Mouse (Mus musculus): ENCODE results near the gene Phpt1.

- TF ChIP-seq CTCF (IDR thresholded peaks at IDR 0.05; ENCODE audit: control insufficient read depth, insufficient read depth, insufficient replicate concordance, low read depth, low read length) (peak; percentile 62; the same call in 1 of the 2 replicates), POLR2A (IDR thresholded peaks at IDR 0.05; ENCODE audit: control insufficient read depth, low read depth, low read length) (peak; percentile 38; the same call in 1 of the 2 replicates)
These were observed 46.5 kb upstream of the Phpt1 start, which contains the start of gene Tmem141 for GRCm38 (mm10) chr2:25621229-25622200.
